Mouse (Mus musculus) thymus, postnatal 4 days (tissue): Measurements from ENCODE around the gene Tmem229b.
"Not testable (repeated sequence)": the region's sequence is repeated elsewhere in the genome, so short reads cannot be mapped to it uniquely, and the experiment has no call there.

Experiments used
- DNase-seq: peaks from one replicate; pipeline ENCODE4 v3.0.0; 2021

Gene Tmem229b

GRCm38 (mm10) chr12:79005456-79005855 lies 2.0 kb downstream of the Tmem229b start:
- DNase-seq = no peak

- DNase-seq = no peak
These were observed 4.4 kb downstream of the Tmem229b start for GRCm38 (mm10) chr12:79002978-79003377.

- no peak for DNase-seq
These were observed 5.0 kb downstream of the Tmem229b start for GRCm38 (mm10) chr12:79002406-79002805.

GRCm38 (mm10) chr12:78996711-78997110 lies 10.7 kb downstream of the Tmem229b start:
- no peak for DNase-seq

GRCm38 (mm10) chr12:78996271-78996670 lies 11.2 kb downstream of the Tmem229b start:
- DNase-seq = no peak

- no peak for DNase-seq
These were observed 19.8 kb downstream of the Tmem229b start for GRCm38 (mm10) chr12:78987581-78988081.

GRCm38 (mm10) chr12:78984035-78984432 lies 23.4 kb downstream of the Tmem229b start:
- no peak for DNase-seq

GRCm38 (mm10) chr12:78983296-78984034 lies 24.0 kb downstream of the Tmem229b start:
- no peak for DNase-seq

GRCm38 (mm10) chr12:78981938-78982825 lies 25.2 kb downstream of the Tmem229b start:
- DNase-seq = peak; percentile 30

GRCm38 (mm10) chr12:78981131-78981530 lies 26.3 kb downstream of the Tmem229b start:
- DNase-seq = no peak

- peak; percentile 66 for DNase-seq
These were observed 26.7 kb downstream of the Tmem229b start for GRCm38 (mm10) chr12:78980683-78981091.

- DNase-seq = no peak
These were observed 29.9 kb downstream of the Tmem229b start for GRCm38 (mm10) chr12:78977552-78977951.

GRCm38 (mm10) chr12:78977078-78977477 lies 30.3 kb downstream of the Tmem229b start:
- DNase-seq = no peak

GRCm38 (mm10) chr12:78975836-78976235 lies 31.6 kb downstream of the Tmem229b start:
- DNase-seq = no peak

GRCm38 (mm10) chr12:78974767-78975166 lies 32.7 kb downstream of the Tmem229b start:
- DNase-seq = no peak

- DNase-seq = no peak
These were observed 33.6 kb downstream of the Tmem229b start for GRCm38 (mm10) chr12:78973779-78974178.

GRCm38 (mm10) chr12:78971649-78972048 lies 35.8 kb downstream of the Tmem229b start:
- DNase-seq = no peak

- DNase-seq = no peak
These were observed 36.7 kb downstream of the Tmem229b start for GRCm38 (mm10) chr12:78970725-78971124.

GRCm38 (mm10) chr12:78964496-78964895 lies 42.9 kb downstream of the Tmem229b start:
- not testable (repeated sequence) for DNase-seq

GRCm38 (mm10) chr12:78956405-78956804 lies 51.0 kb downstream of the Tmem229b start:
- no peak for DNase-seq

- DNase-seq = no peak
These were observed 54.9 kb downstream of the Tmem229b start for GRCm38 (mm10) chr12:78952484-78952883.

GRCm38 (mm10) chr12:78952053-78952452 lies 55.4 kb downstream of the Tmem229b start:
- no peak for DNase-seq

- DNase-seq = no peak
These were observed 59.8 kb downstream of the Tmem229b start for GRCm38 (mm10) chr12:78947661-78948060.

GRCm38 (mm10) chr12:78947161-78947560 lies 60.3 kb downstream of the Tmem229b start:
- peak; percentile 49 for DNase-seq
